Mouse (Mus musculus): ENCODE measurements around the gene Snrnp25.

GRCm38 (mm10) chr11:32189434-32189833, 15.8 kb upstream of the Snrnp25 start:
- TF ChIP-seq CTCF (conservative IDR thresholded peaks at IDR 0.05; ENCODE audit: low read length), result no peak
- no peak for TF ChIP-seq NANOG (IDR thresholded peaks at IDR 0.05; ENCODE audit: borderline replicate concordance, low read length)
- TF ChIP-seq POU5F1 (IDR thresholded peaks at IDR 0.05; ENCODE audit: borderline replicate concordance, low read length), result no peak
